Mouse (Mus musculus) cerebellum, postnatal 14 days (tissue): Measurements from ENCODE around the gene Loxl1.

Experiments used
- DNase-seq, 2 experiments: peaks; one replicate each; pipeline ENCODE4 v3.0.0; 2021; ENCODE audit warnings: mixed read lengths in 2 of 2

Gene Loxl1

DNA sequence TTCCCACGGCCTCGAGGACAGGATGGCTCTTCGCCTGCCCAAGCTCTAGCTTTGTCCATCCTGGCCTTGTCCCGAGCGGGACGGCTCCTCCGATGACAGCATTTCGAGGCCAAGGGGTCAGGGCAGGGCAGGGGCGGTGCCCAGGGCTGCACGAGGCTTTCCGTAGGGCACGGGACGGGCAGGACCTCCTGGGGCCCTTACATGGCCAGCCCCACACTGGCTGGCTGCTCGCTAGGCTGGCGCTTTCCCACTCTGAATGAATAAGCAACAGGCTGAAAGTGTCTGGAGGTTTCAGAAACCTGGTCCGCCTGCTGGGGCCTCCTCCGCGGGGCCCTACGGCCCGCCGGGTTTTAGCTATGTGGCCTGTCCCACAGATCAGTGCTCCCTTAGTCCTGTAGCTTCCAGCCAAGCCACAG lies at the start of gene Loxl1:
Loxl1 (minus strand) TSS at position 243 of the 416 bp plus-strand sequence.
- no peak for DNase-seq

DNA sequence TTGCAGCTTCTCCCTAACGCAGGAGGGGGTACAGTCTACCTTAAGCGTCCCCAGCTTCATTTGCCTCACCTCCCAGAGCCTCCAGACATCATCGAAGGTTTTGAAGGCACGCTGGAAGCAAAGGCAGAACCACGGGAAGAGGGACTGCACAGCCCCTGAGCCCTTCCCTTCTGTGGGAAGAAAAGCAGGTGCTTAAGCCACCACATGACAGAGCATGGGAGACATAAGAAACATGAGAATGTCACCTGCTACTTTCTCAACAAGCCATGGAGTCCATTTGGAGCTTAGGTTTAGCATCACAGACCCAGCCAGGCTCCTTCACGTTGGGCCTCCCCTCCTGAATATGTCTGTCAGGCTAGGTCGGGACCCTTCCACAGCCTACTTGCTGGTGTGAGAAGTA lies 49.0 kb upstream of the Loxl1 start:
- no peak for DNase-seq

DNA sequence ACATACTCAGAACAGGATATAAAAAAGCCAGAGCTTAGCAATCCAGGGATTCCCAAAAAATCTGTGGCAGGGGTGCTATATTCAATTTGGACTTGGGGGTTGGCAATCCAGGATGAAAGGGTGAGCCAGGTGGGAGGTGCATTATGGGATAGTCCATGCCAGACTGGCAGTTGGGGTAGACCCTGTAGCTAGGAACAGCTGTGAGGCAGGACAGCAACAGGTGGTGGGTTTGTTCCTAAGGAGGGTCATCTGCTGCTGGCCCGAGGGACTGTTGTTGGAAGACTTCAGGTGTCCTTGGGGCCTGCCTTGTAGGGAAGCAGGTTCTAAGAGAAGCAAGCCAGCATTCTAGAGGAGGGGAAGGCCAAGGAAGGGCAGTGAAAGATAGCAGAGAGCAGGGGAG lies 48.4 kb upstream of the Loxl1 start:
- peak in 1 of 2 experiments; percentile 27 for DNase-seq

DNA sequence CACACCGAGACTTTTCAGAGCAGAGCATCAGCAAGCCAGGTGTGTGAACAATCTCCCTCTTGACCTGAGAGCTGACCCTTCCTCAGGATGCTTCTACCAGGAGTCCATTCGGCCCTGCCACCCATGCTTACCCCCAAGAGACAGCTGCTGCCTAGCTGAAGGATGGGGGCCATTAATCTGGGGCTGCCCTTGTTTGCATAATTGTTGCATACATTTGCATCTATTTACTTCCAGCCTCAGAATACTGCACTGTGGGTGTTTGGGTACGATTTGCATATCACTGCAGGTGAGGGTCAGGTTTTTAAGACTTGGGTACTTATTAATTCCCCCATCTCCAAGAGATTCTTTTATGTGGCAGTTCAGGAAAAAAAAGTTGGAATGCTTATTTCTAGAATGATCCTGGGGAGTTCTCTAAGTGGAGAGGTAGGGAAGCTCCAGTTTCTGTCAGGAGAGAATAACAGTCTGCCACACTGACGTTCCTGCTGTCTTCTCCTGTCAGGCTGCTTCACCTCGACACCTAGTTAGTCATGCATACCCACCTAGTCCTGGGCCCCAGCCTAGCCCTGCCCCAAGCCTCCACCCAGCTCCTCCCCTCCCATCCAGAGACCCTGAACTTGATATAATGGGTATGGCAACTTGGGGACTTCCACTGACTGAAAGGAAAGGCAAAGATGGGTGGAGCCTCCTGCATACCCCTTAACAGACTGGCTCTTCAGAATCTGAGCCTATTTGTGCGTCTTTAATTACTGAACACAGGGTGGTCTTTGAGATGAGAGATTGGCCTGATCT lies 42.5 kb upstream of the Loxl1 start:
- DNase-seq: no peak

DNA sequence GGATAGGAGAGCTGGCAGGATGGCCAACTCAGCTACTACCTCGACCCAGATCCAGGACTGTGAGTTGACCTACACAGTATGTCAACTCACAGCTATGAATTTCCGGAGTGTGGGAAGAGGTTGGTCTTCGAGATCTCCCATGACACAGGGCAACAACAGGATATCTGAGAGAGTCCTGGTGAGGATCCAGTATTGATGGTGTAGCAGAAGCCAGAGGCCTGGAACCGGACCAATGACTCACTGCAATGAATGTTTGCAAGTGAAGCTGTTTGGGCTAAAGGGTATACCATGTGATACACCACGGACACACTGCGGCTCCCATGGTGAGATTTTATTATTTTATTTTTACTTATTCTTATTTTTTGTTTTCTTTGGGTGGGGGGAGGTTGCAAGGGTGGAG lies 41.7 kb upstream of the Loxl1 start:
- DNase-seq: no peak

DNA sequence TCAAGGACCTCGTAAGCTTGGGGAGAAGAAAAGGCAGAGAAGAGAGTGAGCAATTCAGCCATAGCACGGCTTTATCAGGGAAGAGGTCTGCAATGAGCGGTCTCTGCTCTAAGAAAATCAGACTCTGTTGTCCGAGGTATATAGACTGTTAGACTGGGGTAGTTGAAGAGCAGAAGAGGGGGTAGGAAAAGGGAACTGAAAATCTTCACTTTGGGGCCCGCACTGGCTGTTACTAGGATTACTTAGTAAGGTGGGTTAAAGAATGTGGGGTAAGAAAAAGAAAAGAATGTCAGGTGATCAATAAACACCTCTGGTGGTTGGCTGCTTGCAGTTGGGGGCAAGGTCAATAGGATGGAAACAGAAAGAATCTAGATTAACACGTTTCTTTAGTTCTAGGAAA lies 40.2 kb upstream of the Loxl1 start:
- no peak for DNase-seq

DNA sequence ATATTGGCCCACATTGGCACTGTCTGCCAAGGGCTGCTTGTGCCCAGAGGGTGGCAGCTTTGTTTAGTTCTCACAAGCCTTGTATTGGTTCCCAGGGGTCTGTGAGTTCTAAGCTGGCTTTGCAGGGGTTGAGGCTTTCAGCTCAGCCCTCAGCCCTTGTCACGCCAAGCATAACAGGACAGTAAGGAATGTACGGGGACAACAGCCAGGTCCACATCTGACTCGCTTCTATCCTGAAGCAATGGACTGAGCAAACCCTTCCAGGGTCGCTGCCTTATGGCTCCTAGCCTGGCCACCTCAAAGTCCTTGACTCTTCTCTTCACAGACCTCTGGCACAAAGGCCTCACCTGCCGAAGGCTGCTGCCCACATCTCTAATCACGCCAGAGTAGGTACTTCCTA lies 34.8 kb upstream of the Loxl1 start:
- no peak for DNase-seq

DNA sequence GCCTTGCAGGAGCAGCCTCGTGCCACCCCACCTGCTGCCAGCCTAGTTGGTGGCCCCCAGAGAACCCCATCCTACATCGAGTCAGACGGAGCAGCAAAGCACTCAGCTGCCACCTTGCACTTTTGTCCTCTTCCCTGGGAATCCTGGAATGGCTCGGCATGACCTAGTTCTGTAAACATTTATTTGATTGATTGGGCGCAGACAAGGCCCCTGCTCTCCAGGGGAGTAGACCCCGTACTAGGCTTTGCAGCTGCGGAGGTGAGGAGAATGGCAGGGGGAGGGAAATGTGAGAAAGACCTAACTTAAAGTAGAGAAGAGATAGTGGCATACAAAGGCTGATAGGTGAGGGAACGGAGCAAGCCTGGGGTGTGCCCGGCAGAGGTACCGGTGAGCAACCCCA lies 33.5 kb upstream of the Loxl1 start:
- DNase-seq: no peak

DNA sequence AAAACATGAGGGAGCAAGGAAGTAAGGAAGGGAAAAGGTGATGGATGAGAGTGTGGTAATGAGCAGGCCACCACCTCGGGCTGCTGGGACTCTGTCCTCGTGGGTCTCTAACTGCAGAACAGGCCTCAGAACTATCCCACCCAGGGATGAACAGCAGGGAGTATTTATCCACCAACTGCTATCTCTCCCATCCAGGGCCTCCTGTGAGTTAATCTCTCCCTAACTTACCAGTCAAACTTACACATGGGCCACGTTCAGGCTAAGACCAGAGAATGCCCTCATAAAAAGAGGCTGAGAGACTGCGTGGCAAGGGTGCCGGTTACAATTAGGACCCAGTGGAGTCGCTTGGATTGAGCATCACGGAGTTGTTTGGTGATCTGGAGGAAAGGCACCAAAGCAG lies 33.0 kb upstream of the Loxl1 start:
- DNase-seq: no peak

DNA sequence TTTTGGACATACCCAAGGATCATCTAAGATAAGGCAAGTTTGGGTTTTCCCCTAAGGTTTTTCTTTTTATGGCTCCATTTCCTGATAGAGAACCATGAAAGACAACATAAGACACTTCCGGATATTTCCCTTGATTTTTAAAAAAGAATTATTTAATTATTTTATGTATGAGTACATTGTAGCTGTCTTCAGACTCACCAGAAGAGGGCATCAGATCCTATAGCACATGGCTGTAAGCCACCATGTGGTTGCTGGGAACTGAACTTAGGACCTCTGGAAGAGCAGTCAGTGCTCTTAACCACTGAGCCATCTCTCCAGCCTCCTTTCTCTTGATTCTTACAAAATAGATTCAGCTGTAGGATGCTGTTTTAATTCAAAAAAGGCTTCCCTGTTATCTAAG lies 28.8 kb upstream of the Loxl1 start:
- DNase-seq: no peak

DNA sequence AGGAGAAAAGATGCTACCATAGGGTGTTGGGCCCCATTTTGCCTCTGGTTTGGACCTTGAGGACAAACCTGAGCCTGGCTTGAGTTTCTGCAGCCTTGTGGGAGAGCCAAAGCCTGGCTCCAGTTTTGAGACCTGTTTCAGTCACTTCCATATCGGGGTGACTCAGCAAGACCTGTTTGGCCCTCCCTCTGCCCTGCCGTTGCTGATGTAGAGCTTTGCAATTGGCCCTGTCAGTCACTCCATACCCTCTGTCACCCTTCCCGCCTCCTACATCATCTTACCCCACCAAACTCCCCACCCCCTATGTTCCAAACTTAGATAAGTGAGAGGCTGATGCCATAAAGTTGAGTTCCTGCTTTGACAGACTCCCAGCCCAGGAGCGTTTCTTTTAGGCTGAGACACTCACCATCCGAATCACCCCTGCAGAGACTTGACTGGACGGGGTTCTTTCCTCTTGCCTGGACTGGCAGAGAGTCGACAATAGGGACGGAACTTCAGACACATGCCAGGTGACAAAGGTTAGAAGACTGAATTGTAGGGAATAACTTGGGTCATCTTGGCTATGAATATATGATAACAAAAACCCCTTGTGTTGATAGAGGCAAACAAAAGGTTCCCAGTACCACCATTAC lies 23.8 kb upstream of the Loxl1 start:
- no peak for DNase-seq

DNA sequence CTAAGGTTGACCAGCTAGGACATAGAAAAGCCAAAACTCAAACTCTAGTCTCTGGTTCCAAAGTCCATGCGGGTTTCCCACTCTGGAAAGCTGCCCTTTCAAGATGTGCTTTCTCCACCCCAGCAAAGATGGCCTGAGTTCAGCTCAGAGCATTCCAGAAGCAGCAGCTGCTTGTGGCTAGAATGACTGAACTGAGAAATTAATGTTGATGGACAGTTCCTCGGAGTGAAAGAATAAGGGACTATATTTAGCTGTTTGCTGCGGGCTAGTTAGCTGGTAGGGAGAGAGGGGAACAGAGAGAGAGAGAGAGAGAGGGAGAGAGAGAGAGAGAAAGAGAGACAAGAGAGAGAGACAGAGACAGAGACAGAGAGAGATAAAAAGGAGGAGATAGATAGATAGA lies 18.3 kb upstream of the Loxl1 start:
- no peak for DNase-seq

DNA sequence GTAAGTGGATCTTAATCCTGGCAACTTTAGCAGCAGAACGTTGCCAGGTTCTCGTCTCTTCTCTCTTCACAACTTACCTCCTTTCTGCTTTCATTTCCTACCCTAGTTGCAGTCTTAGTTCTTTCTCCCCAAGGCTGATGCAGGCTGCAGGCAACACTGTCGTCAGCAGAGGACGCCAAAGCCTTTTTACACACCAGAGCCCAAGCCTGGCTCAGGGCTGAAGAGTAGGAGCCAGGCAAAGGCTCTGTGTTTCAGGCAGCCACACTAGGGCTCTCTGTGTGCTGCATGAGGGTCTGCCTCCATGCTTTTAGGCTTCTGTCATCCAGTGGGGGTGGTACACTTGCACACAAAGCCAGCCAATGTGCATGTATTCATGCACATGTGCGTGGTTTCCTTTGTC lies 17.3 kb upstream of the Loxl1 start:
- peak; percentile 84 to 87 for DNase-seq

DNA sequence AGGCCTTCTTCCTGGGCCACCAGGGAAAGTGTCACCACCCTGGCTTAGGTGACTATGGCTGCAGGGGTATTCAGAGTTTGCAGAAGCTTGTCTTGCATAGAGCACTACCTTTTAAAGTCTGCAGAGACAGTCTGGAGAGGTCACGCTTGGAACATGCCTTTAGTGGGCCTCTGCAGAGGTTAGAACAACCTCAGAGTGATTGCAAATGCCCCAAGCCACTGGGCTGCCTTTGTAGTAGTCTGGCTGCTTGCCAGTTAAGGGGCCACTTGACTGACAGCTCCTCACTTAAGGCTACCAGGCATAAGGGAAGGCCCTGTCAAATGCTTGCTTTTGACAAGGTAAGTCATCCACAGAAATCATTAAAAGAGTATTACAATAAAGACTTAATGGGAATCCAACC lies 14.4 kb upstream of the Loxl1 start:
- DNase-seq: no peak

DNA sequence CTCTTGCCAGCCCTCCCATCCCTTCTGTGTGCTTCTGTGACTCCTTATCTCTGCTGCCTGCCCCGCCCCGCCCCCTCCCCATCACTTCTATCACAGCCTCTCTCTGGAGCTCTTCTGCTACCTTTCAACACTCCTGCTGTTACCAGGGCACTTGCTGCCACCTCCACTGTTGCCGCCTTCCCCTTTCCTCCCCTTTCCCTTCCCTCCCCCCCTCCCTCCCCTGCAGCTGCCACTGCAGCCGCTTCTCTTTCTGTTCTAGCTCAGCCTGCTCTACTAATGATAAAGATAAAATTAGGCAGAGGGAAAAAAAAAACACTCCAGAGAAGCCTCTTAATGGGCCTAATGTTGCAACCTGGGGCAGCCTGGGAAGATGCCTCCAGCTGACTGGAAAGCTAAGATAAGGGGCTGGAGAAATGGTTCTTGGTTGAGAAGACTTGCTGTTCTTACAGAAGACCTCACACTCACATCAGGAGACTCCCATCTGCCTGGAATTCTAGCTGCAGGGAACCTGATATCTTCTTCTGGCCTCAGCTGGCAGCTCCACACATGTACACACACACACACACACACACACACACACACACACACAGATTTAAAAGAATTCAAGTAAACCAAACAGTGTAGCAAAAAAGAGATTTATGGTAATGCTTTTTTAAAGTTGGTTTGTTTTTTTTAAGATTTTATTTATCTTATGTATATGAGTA lies 13.6 kb upstream of the Loxl1 start:
- DNase-seq: no peak

DNA sequence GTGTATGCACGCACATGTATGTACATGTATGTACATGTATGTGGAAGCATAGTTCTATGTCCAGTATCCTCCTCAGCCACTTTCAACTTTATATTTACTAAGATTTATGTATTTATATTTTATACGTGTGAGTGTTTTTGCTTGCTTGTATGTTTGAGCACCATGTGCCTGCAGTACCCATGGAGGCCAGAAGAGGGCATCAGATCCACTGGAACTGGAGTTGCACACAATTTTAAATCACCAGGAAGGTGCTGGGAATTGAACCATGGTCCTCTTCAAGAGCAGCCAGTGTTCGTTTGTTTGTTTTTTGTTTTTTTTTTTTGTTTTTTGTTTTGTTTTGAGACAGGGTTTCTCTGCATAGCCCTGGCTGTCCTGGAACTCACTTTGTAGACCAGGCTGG lies 8.7 kb upstream of the Loxl1 start:
- no peak for DNase-seq

DNA sequence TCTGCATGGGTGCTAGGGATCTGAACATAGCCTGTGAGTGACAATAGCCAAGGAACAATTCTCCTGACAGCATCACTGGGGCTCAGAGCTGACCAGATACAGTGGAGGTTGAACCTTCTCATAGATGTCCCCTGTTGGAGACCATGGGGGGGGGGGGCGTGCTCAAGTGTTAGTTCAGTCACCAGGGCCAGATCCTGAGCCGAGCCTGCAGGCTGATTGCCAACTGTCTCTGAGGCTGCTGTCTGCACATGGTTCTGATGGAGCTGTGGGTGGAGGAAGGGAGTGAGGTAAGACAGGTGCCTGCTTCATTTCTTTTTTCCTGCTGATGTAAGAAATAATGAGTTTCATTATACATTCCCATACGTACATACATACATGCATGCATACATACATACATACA lies 5.3 kb upstream of the Loxl1 start:
- no peak for DNase-seq

DNA sequence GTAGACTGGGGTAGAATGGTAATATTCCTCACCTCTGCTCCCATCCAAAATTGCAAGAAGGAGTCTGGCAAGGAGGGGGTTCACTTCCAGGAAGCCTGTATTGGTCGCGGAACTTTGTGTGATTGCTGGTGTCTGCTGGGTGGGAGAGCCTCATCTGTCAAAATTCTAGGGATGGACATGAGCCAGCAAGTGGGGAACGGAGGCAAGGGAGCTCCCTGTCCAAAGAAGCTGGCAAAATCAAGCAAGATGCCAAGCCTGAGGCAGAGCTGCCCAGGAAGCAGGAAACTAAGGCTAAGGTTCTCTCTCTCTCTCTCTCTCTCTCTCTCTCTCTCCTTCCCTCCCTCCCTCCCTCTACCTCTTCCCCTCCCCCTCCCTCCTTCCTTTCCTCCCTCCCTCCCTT lies 4.4 kb upstream of the Loxl1 start:
- DNase-seq: no peak

DNA sequence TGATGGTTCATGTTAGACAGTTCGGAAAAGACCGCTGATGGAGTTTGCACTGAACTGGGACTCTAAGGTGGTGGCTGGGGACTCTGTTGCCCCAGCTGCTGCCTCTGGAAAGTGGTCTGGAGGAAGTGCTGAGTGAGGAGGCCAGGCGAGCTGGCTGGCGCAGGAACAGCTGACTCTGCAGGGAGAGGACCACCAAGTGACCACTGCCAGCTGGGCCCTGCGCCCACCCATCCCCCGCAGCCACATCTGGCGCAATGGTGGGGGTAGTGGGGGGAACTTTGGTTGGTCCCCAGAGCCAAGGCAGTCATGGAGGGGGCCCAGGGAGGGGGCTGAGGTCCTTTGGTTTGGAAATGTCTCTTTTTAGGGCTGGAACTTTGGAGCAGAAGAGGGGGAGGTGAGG lies 3.8 kb upstream of the Loxl1 start:
- DNase-seq: no peak

DNA sequence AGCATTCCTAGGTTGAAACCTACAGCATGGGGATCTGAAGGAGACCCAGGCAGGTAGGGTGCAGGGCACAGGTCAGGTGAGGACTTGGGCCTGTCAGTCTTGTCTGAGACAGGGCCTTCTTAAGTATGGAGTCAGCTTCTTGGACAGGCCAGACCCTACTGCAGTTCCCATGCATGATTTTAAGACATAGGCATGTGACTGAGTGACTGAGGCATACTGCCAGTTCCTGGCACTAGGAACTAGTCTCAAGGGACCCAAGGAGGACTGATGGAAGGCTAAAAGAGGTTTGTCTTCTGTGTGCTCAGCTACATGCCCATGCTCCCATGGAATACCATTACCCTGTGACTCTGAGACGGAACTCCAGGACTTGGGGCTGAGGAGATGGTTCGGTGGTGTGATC lies 2.9 kb upstream of the Loxl1 start:
- DNase-seq: no peak

DNA sequence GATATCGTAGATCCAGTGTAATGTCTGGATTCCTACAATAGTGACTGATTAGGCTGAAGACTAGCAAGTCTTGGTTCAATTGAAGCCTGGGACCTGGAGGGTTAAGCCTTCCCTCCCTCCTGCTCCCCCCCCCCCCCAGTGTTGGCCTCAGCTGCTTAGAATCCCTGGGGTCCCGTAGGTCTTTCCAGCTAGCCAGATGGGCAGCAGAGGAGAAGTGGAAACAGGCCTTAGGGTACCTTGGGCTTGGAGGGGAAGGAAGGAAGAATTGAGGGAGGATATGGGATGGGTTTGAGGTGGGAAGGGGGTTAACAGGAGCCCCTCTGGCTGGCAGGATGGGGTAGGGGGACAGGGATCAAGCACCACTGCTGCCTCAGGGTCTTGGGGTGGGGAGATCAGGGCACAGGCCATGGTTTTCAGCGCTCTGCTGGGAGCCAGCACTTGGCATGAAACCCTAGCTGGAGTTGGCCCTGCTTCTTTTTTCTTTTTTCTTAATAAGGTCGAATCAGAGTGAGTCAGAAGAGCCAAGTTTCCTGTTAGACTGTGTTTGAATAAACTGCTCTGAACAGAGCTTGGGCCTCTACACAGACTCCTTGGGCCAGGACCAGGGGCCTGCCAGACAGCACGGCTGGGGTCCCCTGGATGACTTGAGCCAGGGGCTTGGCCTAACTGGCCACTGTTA lies 1.8 kb upstream of the Loxl1 start:
- peak in 1 of 2 experiments; percentile 43 for DNase-seq

DNA sequence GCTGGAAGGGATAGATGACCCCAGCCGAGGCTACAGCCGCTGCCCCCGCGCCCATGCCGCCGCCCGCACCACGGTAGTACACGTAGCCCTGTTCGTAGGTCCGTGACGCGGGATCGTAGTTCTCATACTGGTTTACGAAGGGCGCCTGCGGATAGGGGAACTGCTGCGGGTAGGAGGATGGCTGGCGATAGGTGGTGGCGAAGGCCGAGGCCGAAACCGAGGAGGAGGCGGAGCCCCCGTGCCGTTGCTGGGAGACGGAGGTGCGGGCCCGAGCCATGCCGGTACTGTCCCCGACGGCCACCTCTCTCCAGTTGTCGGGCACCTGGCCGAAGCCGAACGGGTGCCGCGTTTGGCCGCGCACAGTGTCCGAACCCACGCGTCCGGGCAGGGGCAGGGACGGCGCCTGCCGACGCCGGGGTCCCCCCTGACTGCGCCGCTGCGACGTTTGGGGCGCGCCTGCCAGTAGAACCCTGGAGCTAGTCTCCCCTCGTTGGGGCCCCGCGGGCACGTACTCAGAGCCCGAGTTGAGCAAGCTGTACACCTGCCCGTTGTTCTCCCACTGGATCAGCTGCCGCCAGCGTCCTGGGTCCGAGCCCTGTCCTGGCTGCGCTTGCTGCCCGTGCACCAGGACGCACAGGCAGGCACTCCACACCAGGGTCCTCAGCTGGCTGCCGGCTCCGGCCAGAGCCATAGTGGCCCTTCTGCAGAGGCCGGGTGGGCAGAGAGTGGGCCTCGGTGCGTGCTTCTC lies 616 bp downstream of the Loxl1 start:
- DNase-seq: no peak
